Mouse (Mus musculus): ENCODE data around the gene Kif16b. TPM values are rescaled to one million over a fixed set of nuclear protein-coding genes. Genes with fewer than 3 reads are reported as not detected.

Kif16b gene
- polyA plus RNA-seq, 1 experiment from 2014 or later = 6.7 TPM

DNA sequence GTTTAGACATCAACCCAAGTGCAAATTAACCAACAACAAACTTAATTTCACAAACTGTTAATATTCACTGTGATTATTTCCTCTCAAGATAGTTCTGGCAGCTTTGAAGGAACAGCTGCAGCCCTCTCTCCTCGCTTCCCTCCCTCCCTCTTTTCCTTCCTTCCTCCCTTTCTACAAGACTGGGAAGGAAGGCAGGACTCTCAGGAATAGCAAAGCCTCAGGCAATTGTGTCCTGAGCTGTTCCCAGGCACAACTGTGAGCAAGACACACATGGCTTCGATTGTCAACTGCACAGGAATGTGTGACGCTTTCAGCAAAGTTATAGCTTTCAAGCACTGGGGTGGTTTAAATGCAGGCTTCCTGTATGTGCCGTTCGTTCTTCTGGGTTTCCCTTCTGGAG, 286.8 kb downstream of the Kif16b start:
- ATAC-seq (replicated peaks; ENCODE audit: low FRiP score) = no peak
- no peak overlapping the region for H3K4me3 ChIP-seq (ENCODE audit: low read depth, low read length)
- no peaks in the 10 kb centered on the region for H3K36me3 ChIP-seq (ENCODE audit: control insufficient read depth, insufficient read depth, low read length)
- H3K4me2 ChIP-seq = no peak overlapping the region
- H3K4me1 ChIP-seq (replicated peaks; ENCODE audit: control insufficient read depth, insufficient read depth, low read length) = no peaks in the 10 kb centered on the region
- WGBS = 75% methylated on average over 5 of the region's 5 CpGs
- H3K27ac ChIP-seq (ENCODE audit: low read depth, low read length) = no peak overlapping the region
- H3K9me3 ChIP-seq (ENCODE audit: control insufficient read depth, low read length) = no peaks in the 10 kb centered on the region
- DNase-seq (ENCODE audit: low spot score) = no peak
- no peak overlapping the region for H3K9ac ChIP-seq (ENCODE audit: low read depth, low read length)
- no peaks in the 10 kb centered on the region for H3K27me3 ChIP-seq (replicated peaks; ENCODE audit: control insufficient read depth, insufficient read depth, low read length)

DNA sequence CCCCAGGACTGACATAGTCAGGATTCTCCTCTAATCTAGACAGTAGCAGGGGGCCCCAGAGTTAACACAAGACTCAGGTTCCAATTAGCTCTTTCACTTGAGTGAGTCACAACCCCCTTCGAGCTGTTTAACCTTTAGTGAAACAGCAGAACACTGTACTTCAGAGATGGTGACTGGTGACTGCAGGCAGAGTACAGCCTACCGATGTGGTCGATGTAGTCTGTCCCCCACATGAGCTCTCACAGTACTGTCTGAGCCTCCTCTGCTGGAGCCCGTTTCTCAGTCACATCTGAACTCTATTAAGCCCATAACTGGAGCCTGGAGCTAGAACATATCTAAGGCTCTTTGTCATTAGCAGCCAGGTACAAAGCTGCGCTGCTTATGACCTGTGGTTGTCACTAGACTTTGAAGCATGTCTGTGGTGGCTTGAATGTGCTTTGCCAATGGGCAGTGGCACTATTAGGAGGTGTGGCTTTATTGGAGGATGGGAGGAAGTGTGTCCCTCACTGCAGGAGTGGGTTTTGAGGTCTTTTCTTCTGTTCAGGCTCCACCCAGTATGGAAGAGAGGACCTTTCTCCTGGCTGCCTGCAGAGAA, 288.9 kb downstream of the Kif16b start:
- Histone ChIP-seq H3K36me3 (ENCODE audit: control insufficient read depth, insufficient read depth, low read length) (no peaks in the 10 kb centered on the region), H3K27ac (ENCODE audit: low read depth, low read length) (no peak overlapping the region), H3K4me3 (ENCODE audit: low read depth, low read length) (no peak overlapping the region), H3K4me2 (no peak overlapping the region), H3K9ac (ENCODE audit: low read depth, low read length) (no peak overlapping the region), H3K4me1 (replicated peaks; ENCODE audit: control insufficient read depth, insufficient read depth, low read length) (no peaks in the 10 kb centered on the region), H3K27me3 (replicated peaks; ENCODE audit: control insufficient read depth, insufficient read depth, low read length) (no peaks in the 10 kb centered on the region), H3K9me3 (ENCODE audit: control insufficient read depth, low read length) (no peaks in the 10 kb centered on the region)
- WGBS = 77% methylated on average over 5 of the region's 5 CpGs
- ATAC-seq (replicated peaks; ENCODE audit: low FRiP score) (no peak), DNase-seq (ENCODE audit: low spot score) (no peak)

DNA sequence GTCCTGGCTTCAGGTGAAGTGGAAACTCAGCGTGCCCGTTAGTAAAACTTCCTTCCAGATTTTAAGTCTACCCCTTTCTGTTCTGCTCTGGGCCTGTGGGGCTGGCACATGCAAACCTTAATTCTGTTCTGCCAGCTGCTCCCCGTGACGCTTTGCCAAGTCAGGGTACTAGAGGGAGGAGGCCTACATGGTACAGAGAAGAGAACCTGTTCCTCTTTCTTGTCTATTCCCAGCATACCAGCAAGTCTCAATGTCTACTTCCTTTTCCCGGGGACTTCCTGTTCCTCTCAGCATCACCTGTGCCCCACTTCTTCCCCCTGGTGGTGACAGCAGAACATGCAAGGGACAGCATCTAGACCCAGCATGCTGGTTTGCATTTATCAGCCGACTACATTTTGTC, 290.2 kb downstream of the Kif16b start:
- Histone ChIP-seq H3K36me3 (ENCODE audit: control insufficient read depth, insufficient read depth, low read length) (no peaks in the 10 kb centered on the region), H3K9me3 (ENCODE audit: control insufficient read depth, low read length) (no peaks in the 10 kb centered on the region), H3K4me2 (no peak overlapping the region), H3K27me3 (replicated peaks; ENCODE audit: control insufficient read depth, insufficient read depth, low read length) (no peaks in the 10 kb centered on the region), H3K27ac (ENCODE audit: low read depth, low read length) (no peak overlapping the region), H3K9ac (ENCODE audit: low read depth, low read length) (no peak overlapping the region), H3K4me3 (ENCODE audit: low read depth, low read length) (no peak overlapping the region), H3K4me1 (replicated peaks; ENCODE audit: control insufficient read depth, insufficient read depth, low read length) (no peaks in the 10 kb centered on the region)
- ATAC-seq (replicated peaks; ENCODE audit: low FRiP score) (0 out of 2 replicates have a peak, but pooled peaks have one; percentile 36), DNase-seq (ENCODE audit: low spot score) (no peak)
- 68% methylated on average over 6 of the region's 6 CpGs for WGBS

DNA sequence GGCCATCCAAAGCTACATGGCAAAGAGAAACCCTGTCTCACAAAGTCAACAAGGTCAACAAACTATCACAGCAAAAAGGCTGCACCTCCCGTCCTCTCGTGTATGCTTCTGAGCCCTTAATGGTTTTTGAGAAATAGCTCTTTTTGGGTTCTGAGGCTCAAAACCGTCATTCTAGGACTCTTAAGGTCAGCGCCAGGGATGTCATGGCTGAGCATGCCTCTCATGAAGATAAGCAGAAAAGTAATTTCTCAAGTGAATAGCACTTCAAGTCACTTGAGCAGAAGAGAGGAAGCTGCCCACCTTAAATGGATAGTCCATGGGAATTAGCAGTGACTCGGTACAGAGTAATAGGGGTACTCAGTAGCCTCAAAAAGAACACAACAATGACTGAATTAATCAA, 291.1 kb downstream of the Kif16b start:
- DNase-seq (ENCODE audit: low spot score) (no peak), ATAC-seq (replicated peaks; ENCODE audit: low FRiP score) (no peak)
- no peaks in the 10 kb centered on the region for H3K9me3 ChIP-seq (ENCODE audit: control insufficient read depth, low read length)
- no peaks in the 10 kb centered on the region for H3K27me3 ChIP-seq (replicated peaks; ENCODE audit: control insufficient read depth, insufficient read depth, low read length)
- no peak overlapping the region for H3K4me3 ChIP-seq (ENCODE audit: low read depth, low read length)
- no peak overlapping the region for H3K9ac ChIP-seq (ENCODE audit: low read depth, low read length)
- H3K4me1 ChIP-seq (replicated peaks; ENCODE audit: control insufficient read depth, insufficient read depth, low read length) = no peaks in the 10 kb centered on the region
- no peaks in the 10 kb centered on the region for H3K36me3 ChIP-seq (ENCODE audit: control insufficient read depth, insufficient read depth, low read length)
- WGBS = 76% methylated on average over 5 of the region's 5 CpGs
- no peak overlapping the region for H3K27ac ChIP-seq (ENCODE audit: low read depth, low read length)
- H3K4me2 ChIP-seq = no peak overlapping the region

DNA sequence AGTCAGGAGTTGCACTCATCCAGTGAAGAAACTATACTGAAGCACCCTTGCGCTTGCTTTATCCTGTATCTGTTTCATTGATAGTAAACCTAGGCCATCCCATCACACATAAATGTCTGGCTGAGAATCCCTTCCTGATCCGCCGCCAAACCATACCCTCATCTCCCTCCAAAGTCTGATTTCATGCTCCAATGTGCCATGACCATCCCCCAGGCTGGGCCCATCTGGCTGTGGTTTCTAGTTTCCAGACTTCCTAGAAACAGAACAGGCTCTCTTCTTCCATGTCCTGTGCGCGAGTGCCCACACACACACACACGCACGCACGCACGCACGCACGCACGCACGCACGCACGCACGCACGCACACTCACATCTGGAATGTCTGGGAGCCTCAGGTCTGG, 292.6 kb downstream of the Kif16b start:
- H3K9me3 ChIP-seq (ENCODE audit: control insufficient read depth, low read length) = no peaks in the 10 kb centered on the region
- ATAC-seq (replicated peaks; ENCODE audit: low FRiP score) = no peak
- no peaks in the 10 kb centered on the region for H3K36me3 ChIP-seq (ENCODE audit: control insufficient read depth, insufficient read depth, low read length)
- H3K4me3 ChIP-seq (ENCODE audit: low read depth, low read length) = no peak overlapping the region
- H3K4me1 ChIP-seq (replicated peaks; ENCODE audit: control insufficient read depth, insufficient read depth, low read length) = no peaks in the 10 kb centered on the region
- H3K27me3 ChIP-seq (replicated peaks; ENCODE audit: control insufficient read depth, insufficient read depth, low read length) = no peaks in the 10 kb centered on the region
- no peak overlapping the region for H3K4me2 ChIP-seq
- H3K27ac ChIP-seq (ENCODE audit: low read depth, low read length) = no peak overlapping the region
- DNase-seq (ENCODE audit: low spot score) = no peak
- no peak overlapping the region for H3K9ac ChIP-seq (ENCODE audit: low read depth, low read length)
- WGBS = 90% methylated on average over 17 of the region's 17 CpGs

DNA sequence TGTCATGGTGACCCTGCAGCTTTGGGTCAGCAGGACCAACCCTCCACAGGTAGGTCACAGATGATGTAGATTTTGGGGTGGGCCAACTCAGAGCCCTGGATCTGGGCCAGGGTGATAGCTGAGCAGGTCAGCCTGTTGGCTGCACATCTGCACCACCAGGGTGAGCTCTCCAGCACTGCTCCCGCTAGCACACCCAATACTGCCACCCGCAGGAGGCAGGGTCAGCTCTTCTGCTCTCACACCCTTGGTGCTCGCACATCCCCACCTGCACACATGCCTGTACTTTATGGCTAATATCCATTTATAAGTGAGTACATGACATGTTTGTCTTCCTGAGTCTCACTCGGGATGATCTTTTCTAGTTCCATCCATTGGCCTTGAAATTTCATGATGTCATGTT, 296.6 kb downstream of the Kif16b start:
- WGBS = 66% methylated on average over 4 of the region's 4 CpGs

DNA sequence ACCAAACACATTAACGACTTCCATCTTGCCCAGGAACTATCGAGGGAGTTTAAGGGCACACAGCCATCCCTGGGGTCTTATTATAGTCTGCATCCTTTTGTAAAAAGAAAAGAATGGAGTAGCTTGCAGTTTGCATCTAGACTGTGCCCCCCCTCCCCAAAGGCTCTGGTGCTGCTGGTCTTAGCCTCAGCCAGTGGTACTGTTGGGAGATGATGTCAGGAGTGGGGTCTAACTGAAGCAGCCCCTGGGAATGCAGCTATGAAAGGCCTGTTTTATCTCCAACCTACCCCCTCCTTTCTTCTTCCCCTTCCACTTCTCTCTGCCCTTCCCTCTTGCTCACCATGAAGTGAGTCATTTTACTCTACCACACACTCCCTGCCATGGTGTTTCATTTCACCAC, 298.1 kb downstream of the Kif16b start:
- Histone ChIP-seq H3K4me1 (replicated peaks; ENCODE audit: control insufficient read depth, insufficient read depth, low read length) (no peaks in the 10 kb centered on the region), H3K27me3 (replicated peaks; ENCODE audit: control insufficient read depth, insufficient read depth, low read length) (no peaks in the 10 kb centered on the region), H3K4me2 (no peak overlapping the region), H3K9me3 (ENCODE audit: control insufficient read depth, low read length) (no peaks in the 10 kb centered on the region), H3K36me3 (ENCODE audit: control insufficient read depth, insufficient read depth, low read length) (no peaks in the 10 kb centered on the region), H3K4me3 (ENCODE audit: low read depth, low read length) (no peak overlapping the region), H3K27ac (ENCODE audit: low read depth, low read length) (no peak overlapping the region), H3K9ac (ENCODE audit: low read depth, low read length) (no peak overlapping the region)
- no peak for DNase-seq (ENCODE audit: low spot score)
- no peak for ATAC-seq (replicated peaks; ENCODE audit: low FRiP score)
- 74% methylated on average over 2 of the region's 2 CpGs for WGBS

More for the DNA sequence above, 296.6 kb downstream of the Kif16b start:
- Histone ChIP-seq H3K9ac (ENCODE audit: low read depth, low read length) (no peak overlapping the region), H3K4me1 (replicated peaks; ENCODE audit: control insufficient read depth, insufficient read depth, low read length) (no peaks in the 10 kb centered on the region), H3K4me3 (ENCODE audit: low read depth, low read length) (no peak overlapping the region), H3K9me3 (ENCODE audit: control insufficient read depth, low read length) (no peaks in the 10 kb centered on the region), H3K27me3 (replicated peaks; ENCODE audit: control insufficient read depth, insufficient read depth, low read length) (no peaks in the 10 kb centered on the region), H3K27ac (ENCODE audit: low read depth, low read length) (no peak overlapping the region), H3K4me2 (no peak overlapping the region), H3K36me3 (ENCODE audit: control insufficient read depth, insufficient read depth, low read length) (no peaks in the 10 kb centered on the region)
- no peak; the same call in 1 of the 2 replicates for ATAC-seq (replicated peaks; ENCODE audit: low FRiP score)
- no peak for DNase-seq (ENCODE audit: low spot score)

DNA sequence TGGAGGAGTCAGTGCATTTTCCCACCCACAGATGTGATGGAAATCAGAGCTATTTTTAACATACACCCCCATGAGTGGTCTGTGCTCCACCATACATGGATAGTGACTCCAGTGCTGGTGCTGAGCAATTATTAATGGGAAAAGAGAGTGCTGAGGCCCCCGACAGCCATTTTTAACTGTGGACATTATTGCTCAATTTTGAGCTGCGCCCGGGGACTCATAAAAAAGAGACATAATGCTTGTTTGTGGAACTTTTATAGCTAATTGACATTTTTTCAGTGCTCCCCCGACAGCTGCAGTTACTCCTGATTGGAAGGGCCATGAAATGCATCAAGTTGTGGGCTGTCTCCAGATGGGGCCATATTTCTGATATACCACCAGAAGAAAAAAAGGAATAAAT, 302.1 kb downstream of the Kif16b start:
- Histone ChIP-seq H3K27ac (ENCODE audit: low read depth, low read length) (no peak overlapping the region), H3K9ac (ENCODE audit: low read depth, low read length) (no peak overlapping the region), H3K36me3 (ENCODE audit: control insufficient read depth, insufficient read depth, low read length) (no peaks in the 10 kb centered on the region), H3K4me1 (replicated peaks; ENCODE audit: control insufficient read depth, insufficient read depth, low read length) (no peaks in the 10 kb centered on the region), H3K4me3 (ENCODE audit: low read depth, low read length) (no peak overlapping the region), H3K27me3 (replicated peaks; ENCODE audit: control insufficient read depth, insufficient read depth, low read length) (no peaks in the 10 kb centered on the region), H3K4me2 (no peak overlapping the region), H3K9me3 (ENCODE audit: control insufficient read depth, low read length) (no peaks in the 10 kb centered on the region)
- ATAC-seq (replicated peaks; ENCODE audit: low FRiP score) (no peak), DNase-seq (ENCODE audit: low spot score) (no peak)
- WGBS = 82% methylated on average over 4 of the region's 4 CpGs

Measured in liver, embryonic 11.5 days (tissue).